Mouse (Mus musculus): ENCODE measurements around the gene Ckap5.
A peak's percentile ranks its signal among the peaks of the same experiment; 100 is the strongest.

The Ckap5 gene

DNA sequence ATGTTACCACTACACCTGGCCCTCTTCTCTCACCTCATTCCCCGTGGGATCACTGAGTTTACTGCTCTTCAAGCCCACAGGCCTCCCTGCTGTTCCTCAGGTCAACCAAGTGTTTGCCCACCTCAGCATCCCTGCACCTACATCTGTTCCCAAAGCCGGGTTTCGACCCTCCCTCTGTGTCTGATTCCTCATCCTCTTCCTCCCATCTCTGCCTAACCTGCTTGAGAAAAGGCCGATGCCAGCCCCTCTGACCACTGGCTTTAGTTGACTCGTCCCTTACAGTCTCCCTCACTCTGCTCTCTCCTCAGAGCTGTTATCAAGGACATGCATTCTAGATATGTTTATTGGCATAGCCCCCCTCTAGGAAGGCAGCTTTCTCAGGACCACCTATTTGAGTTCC is 100.9 kb downstream of the Ckap5 start:
- no peak for DNase-seq (ENCODE audit: low spot score in 2 of 2)

DNA sequence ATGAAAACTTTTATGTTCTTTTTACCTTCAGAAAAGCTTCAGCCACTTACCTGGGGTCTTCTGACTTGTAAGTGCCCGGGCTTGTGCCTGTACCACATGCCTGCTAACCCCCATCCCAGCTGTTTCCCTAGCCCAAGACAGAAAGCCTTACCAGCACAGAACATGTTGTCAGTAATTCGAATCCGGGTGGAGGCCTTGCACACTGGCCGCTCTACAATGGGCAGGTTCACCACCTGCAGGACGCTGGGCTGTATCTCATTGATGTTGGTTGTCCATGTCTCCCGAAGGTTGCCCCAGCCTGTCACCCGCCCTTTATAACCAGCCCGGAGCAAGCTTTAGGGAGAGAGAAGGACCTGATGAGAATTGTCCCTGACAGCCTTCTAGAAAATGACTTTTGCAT is 101.6 kb downstream of the Ckap5 start:
- no peak for DNase-seq (ENCODE audit: low spot score in 2 of 2)

DNA sequence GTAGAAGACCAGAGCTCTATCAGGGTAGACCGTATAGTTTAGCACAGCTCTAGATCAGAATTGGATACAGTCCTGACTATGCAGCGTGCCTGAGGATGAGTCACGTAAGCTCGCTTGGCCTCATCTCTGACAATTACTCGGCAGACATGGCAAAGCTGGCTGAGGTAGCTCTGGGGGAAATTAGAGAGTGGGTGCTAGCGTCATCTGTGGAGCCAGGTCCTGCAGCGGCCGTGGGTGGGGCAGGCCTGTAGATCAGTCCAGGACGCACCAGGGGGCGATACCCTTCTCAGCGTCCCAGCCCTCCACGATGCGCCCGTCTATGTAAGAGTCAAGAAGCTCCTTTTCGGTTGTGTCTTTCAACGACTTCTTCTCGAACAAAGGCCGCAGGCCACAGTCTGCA is 103.1 kb downstream of the Ckap5 start:
- DNase-seq (ENCODE audit: low spot score in 2 of 2) = no peak

DNA sequence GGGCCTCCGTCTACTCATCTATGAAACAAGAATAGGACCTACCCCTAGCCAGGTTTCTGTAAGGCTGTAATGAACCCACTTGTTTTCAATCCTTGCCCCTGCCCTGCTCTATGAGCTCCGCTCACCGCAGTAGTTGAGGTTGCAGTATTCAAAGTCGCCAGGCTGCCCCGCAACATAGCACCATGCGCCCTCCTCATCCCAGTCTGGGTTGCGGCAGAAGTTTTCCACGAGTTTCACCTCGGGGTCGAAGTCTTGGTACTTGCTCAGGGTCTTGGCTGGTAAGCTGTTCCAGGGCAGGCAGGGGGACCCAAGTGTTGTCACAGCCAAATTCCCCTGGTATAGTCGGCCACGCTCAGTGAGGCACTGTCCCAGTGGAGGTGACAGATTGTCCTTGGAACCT is 103.8 kb downstream of the Ckap5 start:
- DNase-seq (ENCODE audit: low spot score in 2 of 2) = no peak

DNA sequence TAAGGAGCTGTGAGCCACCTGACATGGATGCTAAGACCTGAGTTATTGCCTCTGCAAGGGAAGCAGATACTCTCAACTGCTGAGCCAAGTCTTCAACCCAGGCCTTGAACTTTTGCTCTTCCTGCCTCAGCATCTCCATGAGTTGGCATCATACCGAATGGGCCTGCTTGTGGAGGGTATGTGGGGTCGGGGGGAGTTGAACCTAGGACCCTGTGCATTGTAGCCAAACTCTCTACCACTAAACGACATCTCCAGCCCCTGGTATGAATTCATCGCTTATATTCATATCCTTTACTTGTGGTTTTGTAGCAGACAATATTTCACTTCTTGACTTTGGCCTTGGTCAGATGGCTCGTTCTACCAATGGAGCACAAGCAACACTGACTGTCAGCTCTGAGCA is 105.3 kb downstream of the Ckap5 start:
- no peak for DNase-seq (ENCODE audit: low spot score in 2 of 2)

DNA sequence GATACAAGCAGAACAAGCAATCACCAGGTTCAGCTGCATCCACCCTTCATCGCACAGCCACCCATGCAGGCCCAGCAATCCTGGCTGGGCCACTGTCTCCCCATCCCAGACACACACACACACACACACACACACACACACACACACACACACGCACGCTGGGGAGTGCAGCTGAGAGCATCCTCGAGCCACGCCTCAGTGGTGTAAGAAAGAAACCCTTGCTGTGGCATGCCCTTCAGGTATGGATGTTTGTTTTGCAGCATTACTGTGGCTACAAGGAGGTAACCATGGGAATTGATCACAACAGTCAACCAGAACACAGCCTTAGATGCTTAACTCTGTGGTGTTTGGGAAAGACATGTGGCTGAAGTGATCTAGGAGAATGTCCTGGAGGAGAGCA is 105.8 kb downstream of the Ckap5 start:
- no peak for DNase-seq (ENCODE audit: low spot score in 2 of 2)

DNA sequence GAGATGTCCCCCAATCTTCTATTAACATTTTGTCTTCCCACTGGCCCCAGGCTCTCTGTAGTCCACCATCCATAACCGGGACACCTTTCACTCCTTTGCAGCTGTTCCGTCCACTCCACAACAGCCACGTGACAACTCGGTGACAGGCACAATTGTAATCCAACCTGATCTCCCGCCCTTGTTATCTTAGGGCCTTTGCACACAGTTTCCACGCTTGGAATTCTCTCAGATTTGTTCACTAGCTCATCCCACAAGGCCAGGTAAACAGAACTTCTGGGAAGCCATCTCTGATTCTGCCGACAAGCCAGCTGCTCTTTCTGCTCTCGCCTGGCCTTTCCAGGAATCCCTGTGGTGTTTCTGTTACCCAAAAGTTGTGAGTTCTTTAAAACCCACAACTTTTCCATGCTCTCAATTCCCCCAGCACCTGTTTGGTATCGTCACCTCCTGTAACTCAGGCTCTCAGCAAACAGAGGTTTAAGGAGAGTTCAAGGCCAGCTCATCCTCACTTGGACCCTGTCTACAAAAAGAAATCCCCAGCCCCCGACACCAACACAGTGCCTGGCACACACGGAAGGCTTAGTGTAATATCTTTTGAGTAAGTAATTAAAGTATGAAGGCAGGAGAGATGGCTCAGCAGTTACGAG is 106.9 kb downstream of the Ckap5 start:
- DNase-seq (ENCODE audit: low spot score in 2 of 2) = no peak

DNA sequence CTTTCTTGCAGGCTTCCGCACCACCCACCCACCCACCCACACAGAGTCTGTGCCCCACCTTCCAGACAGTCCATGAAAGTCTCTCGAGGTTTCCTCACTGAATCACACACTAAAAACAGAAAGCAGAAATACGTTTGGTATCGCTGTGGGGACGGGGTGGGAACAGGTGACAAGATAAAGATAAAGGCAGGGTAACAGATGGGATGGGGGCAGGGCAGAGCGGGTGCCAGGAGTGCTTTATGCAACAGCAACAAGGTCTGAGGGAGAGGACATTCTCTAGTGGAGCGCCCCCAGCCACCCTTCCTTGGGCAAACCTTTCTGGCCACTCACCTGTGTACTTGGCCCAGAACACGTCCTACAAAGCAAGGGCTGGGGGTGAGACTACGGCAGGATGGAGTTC is 108.3 kb downstream of the Ckap5 start:
- DNase-seq (ENCODE audit: low spot score in 2 of 2) = no peak

DNA sequence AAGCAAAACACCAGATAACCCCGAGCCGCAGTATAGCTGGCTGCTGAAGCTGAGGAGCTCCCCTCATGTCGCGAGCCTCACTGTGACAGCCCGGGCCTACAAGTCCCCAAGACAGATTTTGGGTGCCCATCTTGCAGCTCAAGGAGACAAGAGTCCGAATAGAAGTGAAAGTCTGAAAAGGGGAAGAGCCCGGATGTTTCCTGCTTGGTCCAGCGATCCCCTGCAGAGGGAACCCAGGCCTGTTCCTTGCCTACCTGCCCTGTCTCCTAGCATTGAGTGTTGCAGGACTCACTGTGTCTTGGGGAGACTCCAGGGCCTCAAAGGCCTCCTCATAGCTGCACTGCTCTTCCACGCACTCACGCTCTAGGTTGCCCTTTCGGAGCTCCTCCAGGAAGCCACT is 108.9 kb downstream of the Ckap5 start:
- no peak for DNase-seq (ENCODE audit: low spot score in 2 of 2)

DNA sequence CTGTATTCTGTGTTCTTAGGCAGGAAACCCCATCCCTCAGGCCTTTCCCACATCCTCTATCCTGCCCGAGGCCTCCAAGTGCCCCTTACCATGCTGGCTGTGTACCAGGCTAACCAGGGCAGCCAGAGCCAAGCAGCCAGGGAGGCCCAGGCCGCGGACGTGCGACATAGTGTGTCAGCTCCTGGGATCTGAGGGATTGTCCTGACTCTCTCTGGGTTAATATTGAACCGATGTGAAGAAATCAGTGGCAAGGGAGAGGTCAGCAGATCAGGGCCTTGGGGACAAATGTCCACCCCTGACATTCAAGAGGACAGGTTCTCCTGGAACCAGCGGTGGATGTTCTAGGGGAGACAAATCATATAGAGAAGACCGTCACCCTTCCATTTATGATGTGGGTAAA is 109.7 kb downstream of the Ckap5 start, which contains the start of gene F2:
F2 (minus strand) TSS at position 186 of the 400 bp plus-strand sequence.
- DNase-seq (ENCODE audit: low spot score in 2 of 2) = no peak

DNA sequence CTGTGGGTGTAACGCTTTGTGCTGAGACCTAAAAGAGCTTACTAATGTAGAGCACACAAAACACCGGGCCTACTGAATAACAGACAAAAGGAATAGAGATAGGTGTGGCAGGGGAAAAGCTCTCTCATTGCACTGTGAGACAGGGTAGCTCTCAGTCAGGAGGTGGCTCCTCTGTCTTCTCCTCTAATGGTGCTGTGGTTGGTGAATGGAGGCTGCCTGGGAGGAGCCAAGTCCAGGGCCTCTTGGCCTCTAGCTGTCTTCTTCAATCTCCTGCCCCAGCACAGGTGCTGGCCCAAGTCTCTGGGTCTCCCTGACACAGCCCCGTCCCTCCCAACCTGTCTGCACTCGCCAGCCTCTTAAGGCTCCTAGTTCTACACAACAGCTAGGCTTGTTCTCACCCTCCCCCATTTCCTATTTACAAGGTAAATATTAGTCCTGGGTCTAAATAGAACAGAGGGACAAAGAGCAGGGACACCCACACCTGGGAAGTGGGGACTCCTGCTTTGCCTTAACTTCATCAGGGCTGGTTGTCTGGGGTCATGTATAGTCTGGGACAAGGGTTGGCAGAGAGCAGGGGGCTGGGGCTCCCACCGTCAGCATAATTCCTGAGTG is 110.3 kb downstream of the Ckap5 start:
- DNase-seq (ENCODE audit: low spot score in 2 of 2) = no peak

DNA sequence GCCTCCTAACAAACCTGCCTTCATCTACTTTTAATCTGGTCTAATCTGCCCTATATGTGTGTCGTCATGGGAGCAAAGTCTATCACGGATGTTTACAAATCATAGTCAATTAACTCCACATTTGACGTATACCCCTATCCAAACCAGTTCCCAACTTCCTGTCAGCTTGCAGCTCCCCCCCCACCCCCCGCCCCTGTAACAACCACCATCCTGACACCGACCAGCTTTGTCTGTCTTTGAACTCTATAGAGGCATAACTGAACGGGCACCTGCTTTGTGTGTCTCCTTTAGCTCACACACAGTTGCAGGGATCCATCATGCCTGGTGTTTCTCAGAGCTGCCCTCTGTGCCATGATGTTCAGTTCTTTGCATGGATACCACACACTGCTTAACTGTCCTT is 112.4 kb downstream of the Ckap5 start:
- no peak for DNase-seq (ENCODE audit: low spot score in 2 of 2)

DNA sequence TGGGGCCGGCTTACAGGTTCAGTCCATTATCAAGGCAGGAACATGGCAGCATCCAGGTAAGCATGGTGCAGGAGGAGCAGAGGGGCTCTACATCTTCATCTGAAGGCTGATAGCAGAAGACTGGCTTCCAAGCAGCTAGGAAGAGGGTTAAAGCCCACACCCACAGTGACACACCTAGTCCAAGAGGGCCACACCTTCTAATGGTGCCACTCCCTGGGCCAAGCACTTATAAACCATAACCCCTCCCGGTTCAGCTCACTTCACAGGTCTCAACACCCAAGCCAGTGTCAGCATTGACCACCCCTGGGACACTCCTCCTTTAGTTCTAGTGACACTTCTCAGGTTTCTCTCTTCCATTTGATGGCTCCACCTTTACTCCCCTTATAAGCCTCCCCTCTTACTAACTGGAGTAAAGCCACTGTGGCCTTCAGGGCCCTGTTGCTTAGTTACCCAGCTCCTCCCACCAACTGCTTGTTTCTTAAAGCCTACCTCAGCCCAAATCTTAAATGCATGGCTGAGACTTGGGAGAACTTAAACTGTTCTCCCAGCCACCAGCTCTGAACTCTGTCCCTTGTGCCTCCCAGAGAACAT is 116.4 kb downstream of the Ckap5 start:
- DNase-seq (ENCODE audit: low spot score in 2 of 2) = no peak

DNA sequence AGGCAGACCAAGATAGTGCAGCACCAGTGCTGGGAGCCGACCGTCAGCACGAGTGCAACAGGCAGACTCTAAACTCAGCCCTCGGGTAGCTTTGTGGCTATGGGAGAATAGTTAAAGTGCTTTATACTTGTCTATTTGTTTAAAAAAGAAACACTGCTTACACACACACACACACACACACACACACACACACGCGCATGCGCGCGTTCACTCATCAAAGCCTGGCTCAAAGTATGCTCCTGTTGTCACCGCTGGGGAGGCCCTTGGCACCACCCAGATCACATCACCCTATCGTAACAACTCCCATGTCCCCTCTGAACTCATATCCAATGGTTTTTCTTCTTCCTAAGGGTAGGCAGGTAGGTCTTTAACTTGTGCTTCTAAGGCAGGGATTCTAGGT is 117.5 kb downstream of the Ckap5 start:
- DNase-seq (ENCODE audit: low spot score in 2 of 2) = no peak

DNA sequence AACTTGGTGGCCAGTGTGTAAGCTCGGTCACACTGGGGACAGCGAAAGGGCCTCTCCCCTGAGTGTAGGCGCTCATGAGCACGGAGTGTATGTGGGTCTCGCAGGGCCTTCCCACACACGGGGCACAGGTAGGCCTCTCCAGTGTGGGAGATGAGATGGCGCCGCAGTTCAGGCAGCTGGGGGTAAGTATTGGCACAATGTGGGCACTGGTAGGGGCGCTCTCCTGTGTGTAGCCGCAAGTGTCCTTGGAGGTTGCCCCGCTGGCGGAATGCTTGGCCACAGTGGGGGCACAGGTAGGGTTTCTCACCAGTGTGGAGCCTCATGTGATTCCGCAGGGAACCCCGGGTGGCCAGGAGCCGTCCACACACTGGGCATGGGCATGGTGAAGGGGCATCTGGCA is 118.8 kb downstream of the Ckap5 start:
- no peak for DNase-seq (ENCODE audit: low spot score in 2 of 2)

DNA sequence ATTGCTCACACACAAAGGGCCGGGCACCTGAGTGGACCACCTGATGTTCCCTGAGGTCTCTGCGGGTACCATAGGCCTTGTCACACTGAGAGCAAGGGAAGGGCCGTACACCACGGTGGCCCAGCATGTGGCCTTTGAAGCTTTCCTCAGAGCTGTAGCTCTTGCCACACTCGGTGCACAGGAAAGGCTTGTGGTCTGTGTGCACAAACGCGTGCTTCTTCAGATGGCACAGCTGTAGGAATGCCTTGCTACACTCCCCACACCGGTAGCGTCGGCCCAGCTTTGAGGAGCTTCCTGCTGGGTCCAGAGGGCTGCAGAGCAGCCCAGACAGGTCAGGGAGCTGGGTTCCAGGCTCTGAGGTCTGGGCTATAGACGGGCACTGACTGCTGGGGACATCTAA is 119.2 kb downstream of the Ckap5 start:
- no peak for DNase-seq (ENCODE audit: low spot score in 2 of 2)

DNA sequence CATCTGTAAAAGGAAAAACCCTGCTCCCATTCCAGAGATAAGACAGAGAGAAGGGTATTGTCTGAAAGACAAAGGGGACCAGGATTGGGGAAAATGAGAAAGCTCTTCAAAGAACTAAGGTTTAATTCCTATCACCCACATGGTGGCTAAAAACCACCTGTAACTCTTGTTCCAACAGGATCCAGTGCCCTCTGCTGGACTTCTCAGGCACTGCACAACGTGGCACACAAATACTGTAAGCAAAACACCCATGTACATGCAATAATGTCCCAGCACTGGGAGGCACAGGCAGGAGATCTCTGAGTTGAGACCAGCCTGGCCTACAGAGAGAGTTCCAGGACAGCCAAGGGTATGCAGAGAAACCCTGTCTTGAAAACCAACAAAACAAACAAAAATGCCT is 120.2 kb downstream of the Ckap5 start:
- peak in 1 of 2 experiments; percentile 37 for DNase-seq (ENCODE audit: low spot score in 2 of 2)

DNA sequence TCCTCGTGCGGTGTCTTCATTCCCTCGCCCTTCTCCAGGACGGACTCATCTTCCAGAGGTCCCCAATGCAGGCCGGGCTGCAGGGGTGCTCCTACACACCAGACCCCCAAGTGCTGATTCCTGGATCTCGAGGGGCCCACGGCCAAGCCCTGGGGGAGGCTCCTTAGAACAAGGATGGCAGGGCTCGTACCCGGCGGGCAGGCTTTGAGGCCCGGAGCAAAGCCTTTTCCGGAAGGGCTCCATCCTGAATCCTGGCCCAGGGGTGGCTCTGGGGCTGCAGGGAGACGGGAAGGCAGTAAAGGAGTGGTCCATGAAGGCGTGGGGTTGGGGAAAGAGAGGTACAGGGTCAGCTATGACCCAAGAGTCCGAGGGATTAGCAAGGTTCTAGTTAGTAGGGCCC is 122.6 kb downstream of the Ckap5 start:
- no peak for DNase-seq (ENCODE audit: low spot score in 2 of 2)

DNA sequence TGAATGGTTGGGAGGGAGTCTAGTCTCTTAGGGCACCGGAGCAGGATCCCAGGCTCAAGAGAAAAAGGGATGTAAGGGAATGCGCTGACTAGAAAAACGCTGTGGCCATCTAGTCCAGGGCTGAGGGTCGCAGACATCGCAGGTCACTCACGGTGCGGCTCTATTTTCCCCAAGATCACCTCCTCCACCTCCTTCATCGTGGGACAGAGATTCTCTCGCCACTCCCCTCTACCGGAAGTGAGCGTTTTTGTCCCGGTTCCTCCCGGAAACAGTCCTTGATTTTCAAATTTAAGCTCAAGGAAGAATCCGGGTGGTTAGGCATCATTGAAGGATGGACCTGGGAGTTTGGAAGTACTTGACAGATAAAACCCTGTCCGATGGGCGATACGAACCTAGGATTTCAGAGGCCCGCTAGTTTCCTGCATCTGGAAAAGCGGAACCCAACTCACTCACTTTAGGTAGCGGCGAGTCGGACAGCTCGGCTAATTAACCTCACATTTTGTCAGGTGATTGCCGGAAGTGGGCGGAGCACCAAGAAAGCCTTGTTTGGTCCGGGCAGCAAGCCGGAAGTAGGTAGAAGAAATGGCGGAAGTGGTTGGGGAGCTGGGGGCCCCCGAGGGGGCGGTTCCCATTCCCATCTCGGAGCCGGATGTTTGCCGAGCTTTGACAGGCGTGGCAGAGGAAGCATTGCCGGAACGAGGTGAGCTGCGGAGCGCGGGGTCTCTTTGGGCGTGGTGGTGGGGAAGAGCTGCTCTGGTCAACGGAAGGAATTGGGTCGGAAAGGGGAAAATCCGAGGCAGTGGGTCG is 123.2 kb downstream of the Ckap5 start, which contains the start of the genes Zfp408 and Arhgap1:
Zfp408 (minus strand) TSS at position 239 of the 807 bp plus-strand sequence.
Arhgap1 (plus strand) TSS at position 308 of the 807 bp plus-strand sequence.
- peak; percentile 88 to 92 for DNase-seq (ENCODE audit: low spot score in 2 of 2)

DNA sequence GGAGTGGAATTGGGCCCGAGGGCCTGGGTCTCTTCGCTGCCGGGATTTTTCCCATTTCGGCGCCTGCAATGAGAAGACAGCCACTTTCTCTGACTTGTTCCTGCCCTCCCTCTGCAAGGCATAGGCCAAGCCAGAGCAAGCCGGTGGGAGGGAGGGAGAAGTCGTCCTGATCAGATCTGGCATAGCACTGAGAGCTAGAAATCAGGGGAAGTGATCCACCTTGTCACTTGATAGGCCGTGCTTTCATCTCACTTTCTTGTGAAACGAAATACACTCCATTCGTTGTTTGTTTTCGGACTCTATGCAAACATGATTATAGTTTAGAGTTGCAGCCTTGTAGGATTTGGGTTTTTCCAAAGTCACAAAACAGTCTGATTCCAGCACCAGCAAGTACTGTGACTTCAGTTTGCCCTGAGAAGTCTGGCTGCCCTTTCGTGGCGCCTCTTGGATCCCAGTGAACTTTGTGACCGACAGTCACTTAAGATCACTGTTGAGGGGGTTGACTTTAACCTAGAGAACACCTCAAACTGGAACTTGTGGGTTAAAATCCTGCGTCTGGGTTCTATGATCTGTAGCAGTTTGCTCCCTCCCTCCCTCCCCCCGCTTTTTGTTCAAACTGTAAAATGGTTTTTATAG is 123.9 kb downstream of the Ckap5 start:
- no peak for DNase-seq (ENCODE audit: low spot score in 2 of 2)

DNA sequence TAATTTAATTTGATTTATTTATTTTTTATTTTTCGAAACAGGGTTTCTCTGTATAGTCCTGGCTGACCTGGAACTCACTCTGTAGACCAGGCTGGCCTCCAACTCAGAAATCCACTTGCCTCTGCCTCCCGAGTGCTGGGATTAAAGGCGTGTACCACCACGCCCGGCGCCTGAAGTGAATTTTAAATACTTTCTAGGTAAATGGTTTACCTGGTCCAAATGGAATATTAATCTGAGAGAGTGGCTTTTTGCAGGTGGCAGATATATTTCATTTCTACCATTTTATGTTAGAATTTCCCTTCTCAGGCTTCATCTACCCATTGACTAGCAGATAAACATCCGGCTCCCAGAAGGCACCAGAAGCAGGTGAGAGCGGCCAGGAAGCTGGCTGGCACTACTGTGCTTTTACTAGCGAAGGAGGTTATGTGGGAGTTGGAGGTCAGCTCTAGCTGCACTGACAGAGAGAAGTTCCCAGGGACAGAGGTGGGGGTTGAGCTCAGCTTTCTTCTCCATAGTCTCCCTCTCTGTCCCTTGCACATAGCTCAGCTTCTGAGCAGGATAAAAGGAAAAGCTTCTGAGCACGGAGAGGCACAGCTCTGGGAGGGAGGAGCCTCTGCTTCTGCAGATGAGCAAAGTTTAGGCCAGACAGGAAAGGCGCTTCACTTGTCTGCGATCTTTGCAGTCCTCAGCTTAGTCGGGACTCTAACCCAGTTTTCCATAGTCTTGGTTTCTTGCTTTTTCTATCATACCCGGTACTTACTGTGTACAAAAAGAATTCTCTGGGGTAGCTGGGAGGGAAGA is 125.1 kb downstream of the Ckap5 start:
- no peak for DNase-seq (ENCODE audit: low spot score in 2 of 2)
